Mouse (Mus musculus): ENCODE results near the gene Il1f8. TPM values are rescaled to one million over a fixed set of nuclear protein-coding genes. Genes with fewer than 3 reads are reported as not detected.
"Not testable (repeated sequence)": the region's sequence is repeated elsewhere in the genome, so short reads cannot be mapped to it uniquely, and the experiment has no call there.

Il1f8 gene
- not detected in 2 replicates for polyA plus RNA-seq (2012)

DNA sequence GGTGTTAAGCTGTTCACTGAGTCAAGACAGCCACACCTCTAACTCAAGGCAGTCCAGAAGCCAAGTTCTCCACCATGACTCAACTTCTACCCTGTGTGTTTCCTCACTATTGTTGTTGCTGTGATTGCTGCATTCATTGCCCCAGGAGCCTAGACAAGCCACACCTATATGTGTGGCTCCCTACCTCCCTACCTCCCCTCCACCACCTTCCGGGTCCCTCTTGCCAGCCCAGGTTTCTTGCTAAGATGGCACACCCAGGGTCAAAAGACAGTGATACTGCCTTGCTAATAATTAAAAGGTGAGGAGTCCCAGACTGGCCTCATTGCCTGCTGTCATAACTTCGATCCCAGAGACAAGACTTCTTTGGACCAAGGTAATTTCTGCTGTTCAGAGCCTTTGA lies at the start of gene Il1f8:
Gene Il1f8 (plus strand): TSS at position 301 of the 400 bp plus-strand sequence.
- Histone ChIP-seq H3K4me3 (replicated peaks) (no peak within 1 kb of the TSS), H3K36me3 (ENCODE audit: control insufficient read depth) (no peaks in the 10 kb centered on the region), H3K4me1 (ENCODE audit: control insufficient read depth) (no peaks in the 10 kb centered on the region), H3K27me3 (ENCODE audit: control insufficient read depth) (no peaks in the 10 kb centered on the region), H3K9me3 (ENCODE audit: control insufficient read depth, low read length) (no peaks in the 10 kb centered on the region)
- TF ChIP-seq TAL1 (IDR thresholded peaks at IDR 0.05; ENCODE audit: low read length) (no peak), GATA1 (IDR thresholded peaks at IDR 0.05; ENCODE audit: low read length) (no peak)

DNA sequence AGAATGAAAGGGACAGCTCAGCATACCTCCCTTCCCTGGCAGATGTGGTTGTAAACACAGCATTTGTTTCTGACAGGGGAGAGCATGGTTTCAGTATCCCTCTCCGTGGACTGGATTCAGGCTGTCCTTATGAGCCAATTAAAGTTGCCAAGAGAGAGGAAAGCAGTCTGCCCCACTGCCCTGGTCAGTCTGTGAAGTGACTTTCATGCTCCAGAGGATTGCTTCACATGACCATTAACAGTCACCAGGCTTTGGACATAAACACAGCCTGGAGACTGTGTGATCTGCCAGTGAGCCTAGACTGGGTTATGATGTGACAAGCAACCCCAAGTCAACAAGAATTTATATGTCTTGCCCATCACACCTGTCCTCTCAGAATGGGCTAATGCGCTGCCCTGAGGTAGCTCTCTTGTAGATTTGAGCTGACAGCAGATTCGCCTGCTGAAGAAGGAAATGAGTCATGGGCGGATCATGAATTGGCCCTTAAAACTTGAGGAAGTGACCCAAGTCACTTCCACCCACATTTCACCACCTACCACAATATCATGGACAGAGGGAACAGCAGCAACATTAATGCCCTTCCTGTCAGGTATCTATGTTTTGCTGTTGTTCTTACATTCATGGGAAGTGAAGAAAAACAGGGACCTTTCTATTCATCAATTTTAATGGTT lies 49.2 kb upstream of the Il1f8 start:
- no peak for TF ChIP-seq TAL1 (IDR thresholded peaks at IDR 0.05; ENCODE audit: low read length)
- H3K27me3 ChIP-seq (ENCODE audit: control insufficient read depth) = no peaks in the 10 kb centered on the region
- H3K4me1 ChIP-seq (ENCODE audit: control insufficient read depth) = no peaks in the 10 kb centered on the region
- no peaks in the 10 kb centered on the region for H3K36me3 ChIP-seq (ENCODE audit: control insufficient read depth)
- H3K9me3 ChIP-seq (ENCODE audit: control insufficient read depth, low read length) = no peaks in the 10 kb centered on the region
- no peak overlapping the region for H3K4me3 ChIP-seq (replicated peaks)

DNA sequence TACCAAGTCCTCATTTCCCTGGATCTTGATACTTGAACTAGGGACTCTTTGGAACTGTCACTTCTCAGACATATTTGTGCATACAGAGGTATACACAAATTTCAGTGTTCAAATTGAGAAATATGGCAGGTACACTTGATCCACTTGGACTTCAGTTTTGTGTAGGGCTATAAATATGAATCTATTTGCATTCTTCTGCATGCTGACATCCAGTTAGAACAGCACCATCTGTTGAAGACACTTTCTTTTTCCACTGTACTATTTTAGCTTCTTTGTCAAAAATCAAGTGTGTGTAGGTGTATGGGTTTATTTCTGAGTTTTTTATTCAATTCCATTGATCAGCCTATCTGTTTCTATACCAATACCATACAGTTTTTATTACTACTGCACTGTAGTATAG lies 43.9 kb upstream of the Il1f8 start:
- Histone ChIP-seq H3K36me3 (ENCODE audit: control insufficient read depth) (no peaks in the 10 kb centered on the region), H3K9me3 (ENCODE audit: control insufficient read depth, low read length) (no peaks in the 10 kb centered on the region), H3K4me3 (replicated peaks) (no peak overlapping the region), H3K27me3 (ENCODE audit: control insufficient read depth) (no peaks in the 10 kb centered on the region), H3K4me1 (ENCODE audit: control insufficient read depth) (no peaks in the 10 kb centered on the region)
- TF ChIP-seq GATA1 (IDR thresholded peaks at IDR 0.05; ENCODE audit: low read length) = no peak
- no peak for TF ChIP-seq TAL1 (IDR thresholded peaks at IDR 0.05; ENCODE audit: low read length)

DNA sequence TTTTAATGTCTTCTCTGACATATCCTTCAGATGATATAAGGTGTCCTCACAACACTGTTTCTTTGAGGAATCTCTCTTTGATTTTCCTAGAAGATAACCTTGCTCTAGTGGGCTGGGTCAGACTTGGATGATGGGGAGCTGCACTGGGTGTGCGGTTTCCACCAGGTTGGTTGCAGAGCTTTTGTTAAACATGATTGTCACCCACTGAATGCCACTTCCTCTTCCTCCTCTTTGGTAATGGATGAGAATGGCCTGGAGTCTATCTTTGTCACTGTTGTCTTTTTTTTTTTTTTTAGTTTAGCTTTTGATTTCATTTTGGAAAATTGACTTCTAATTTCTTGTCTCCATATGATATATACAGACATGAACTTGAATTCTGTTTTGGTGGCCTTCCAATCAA lies 18.6 kb upstream of the Il1f8 start:
- no peaks in the 10 kb centered on the region for H3K27me3 ChIP-seq (ENCODE audit: control insufficient read depth)
- no peaks in the 10 kb centered on the region for H3K36me3 ChIP-seq (ENCODE audit: control insufficient read depth)
- no peaks in the 10 kb centered on the region for H3K4me1 ChIP-seq (ENCODE audit: control insufficient read depth)
- TF ChIP-seq GATA1 (IDR thresholded peaks at IDR 0.05; ENCODE audit: low read length) (no peak), TAL1 (IDR thresholded peaks at IDR 0.05; ENCODE audit: low read length) (no peak)
- no peaks in the 10 kb centered on the region for H3K9me3 ChIP-seq (ENCODE audit: control insufficient read depth, low read length)
- H3K4me3 ChIP-seq (replicated peaks) = no peak overlapping the region

DNA sequence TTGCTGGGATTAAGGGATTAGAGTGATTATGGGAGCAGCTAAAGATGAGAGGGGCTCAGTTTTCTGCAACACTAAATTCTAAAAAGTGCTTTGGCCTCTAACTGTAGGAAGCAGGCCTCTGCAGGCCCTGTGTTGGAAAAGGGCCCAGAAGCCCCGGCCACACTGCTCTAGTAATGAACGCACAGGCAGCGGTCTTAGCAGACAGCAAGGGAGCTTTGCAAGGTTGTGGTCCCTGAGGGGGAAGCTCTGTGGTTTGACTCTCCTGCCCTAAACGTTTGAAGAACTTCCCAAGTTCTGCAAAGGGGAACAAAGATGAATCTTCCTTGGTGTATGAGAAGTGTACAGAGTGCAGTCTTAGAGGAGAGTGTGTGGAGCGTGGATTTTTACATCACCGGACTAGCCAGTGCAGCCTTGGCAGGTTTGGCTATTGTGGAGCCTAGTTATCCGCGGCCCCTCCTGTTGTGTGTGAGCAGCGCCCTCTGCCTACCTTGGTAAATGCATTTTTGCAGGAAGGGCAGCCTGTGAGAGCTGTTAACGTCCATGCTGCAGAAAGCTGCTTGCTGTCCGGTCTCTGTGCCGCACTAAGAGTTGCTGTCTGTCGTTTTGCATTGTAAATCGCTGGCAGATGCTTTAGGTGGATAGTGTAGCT lies 28.8 kb downstream of the Il1f8 start:
- H3K27me3 ChIP-seq (ENCODE audit: control insufficient read depth); H3K4me3 ChIP-seq (replicated peaks); H3K36me3 ChIP-seq (ENCODE audit: control insufficient read depth); H3K9me3 ChIP-seq (ENCODE audit: control insufficient read depth, low read length); H3K4me1 ChIP-seq (ENCODE audit: control insufficient read depth): not testable (repeated sequence)

DNA sequence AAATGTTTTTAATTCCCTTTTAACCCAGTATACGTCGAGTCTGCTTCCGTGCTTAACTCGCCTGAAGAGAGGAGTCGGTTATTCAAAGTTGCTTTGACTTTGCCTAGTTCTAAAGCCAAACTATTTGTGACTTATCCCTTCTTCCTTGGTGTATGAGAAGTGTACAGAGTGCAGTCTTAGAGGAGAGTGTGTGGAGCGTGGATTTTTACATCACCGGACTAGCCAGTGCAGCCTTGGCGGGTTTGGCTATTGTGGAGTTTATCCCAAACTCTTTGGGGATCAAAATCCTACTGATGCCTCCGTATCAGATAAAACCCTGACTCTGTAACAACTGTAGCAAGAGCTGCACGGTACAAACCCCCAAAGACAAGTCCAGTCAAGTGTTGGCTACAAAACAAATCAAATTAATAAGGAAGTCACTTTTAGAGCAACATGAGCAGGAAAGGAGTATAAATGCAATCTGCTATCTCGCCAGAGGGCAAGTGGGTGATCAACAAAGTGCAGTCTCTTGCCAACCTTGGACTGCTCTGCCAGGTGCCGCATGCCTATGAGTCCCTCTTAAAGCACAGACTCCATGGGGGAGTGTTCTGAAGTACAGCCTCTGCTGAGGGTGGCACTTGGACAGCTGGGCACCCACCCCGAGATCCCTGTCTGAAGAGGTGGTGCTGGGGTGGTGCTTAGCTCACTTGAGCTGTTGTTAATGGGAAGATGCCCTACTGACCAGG lies 29.6 kb downstream of the Il1f8 start:
- H3K4me1 ChIP-seq (ENCODE audit: control insufficient read depth); H3K36me3 ChIP-seq (ENCODE audit: control insufficient read depth); H3K4me3 ChIP-seq (replicated peaks); H3K27me3 ChIP-seq (ENCODE audit: control insufficient read depth); H3K9me3 ChIP-seq (ENCODE audit: control insufficient read depth, low read length): not testable (repeated sequence)

DNA sequence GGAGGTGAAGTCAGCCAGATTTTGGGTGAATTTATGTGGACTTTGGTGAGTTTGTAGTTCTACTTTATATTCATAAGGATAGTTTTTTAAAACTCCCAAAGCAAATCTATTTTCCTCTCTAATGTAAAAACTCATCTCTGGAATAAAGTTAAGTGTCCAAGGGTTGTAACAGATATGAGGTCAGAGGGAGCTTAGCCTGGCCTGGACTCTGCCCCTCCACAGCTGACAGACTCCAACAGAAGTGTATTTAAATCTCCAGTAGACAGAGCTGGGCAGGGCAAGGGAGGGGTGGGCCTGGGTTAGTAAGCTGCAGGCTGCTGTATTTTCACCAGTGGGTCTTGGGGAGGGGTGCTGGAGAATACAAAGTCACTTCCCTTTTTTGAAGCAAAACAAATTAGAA lies 31.1 kb downstream of the Il1f8 start:
- H3K4me3 ChIP-seq (replicated peaks); H3K27me3 ChIP-seq (ENCODE audit: control insufficient read depth); H3K9me3 ChIP-seq (ENCODE audit: control insufficient read depth, low read length); H3K4me1 ChIP-seq (ENCODE audit: control insufficient read depth); H3K36me3 ChIP-seq (ENCODE audit: control insufficient read depth): not testable (repeated sequence)

DNA sequence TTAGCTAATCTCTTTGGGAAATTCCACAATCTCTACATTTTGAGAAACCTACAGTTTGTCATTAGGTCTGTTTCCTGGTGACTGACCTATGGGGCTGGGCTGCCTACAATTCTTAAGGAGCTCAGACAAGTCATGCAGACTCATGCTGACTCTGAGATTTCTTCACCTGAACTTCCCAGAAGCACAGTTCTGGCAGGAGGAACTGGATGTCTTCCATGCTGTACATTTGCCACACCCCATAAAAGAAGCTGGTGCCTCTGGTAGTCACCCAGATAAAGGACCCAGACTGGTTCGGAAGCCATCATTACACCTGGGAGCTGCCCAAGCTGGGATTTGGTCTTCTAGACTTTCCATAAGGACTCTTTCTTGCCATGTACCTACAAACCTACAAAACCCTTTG lies 33.2 kb downstream of the Il1f8 start, which contains the start of gene Il1f9:
Gene Il1f9 (plus strand): TSS at position 301 of the 400 bp plus-strand sequence.
- H3K4me1 ChIP-seq (ENCODE audit: control insufficient read depth) = no peaks in the 10 kb centered on the region
- no peak within 1 kb of the TSS for H3K4me3 ChIP-seq (replicated peaks)
- no peaks in the 10 kb centered on the region for H3K9me3 ChIP-seq (ENCODE audit: control insufficient read depth, low read length)
- no peak for TF ChIP-seq TAL1 (IDR thresholded peaks at IDR 0.05; ENCODE audit: low read length)
- TF ChIP-seq GATA1 (IDR thresholded peaks at IDR 0.05; ENCODE audit: low read length) = no peak
- no peaks in the 10 kb centered on the region for H3K36me3 ChIP-seq (ENCODE audit: control insufficient read depth)
- H3K27me3 ChIP-seq (ENCODE audit: control insufficient read depth) = no peaks in the 10 kb centered on the region

DNA sequence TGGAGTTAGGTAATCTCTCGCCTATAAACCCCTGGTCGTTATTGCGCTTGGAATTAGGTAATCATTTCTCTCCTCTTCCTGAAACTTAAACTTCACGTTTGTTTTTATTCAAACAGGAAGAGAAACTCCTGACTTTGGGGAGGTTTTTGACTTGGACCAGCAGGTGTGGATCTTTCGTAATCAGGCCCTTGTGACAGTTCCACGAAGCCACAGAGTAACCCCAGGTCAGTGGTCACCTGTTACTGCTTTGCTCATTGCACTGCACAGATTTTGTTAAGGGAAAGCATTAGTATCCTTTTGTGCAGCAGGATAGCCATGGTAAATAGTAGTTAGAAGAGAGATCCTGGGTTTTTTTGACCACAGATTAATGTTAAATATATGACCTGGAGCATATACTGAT lies 34.6 kb downstream of the Il1f8 start:
- Histone ChIP-seq H3K4me1 (ENCODE audit: control insufficient read depth) (no peaks in the 10 kb centered on the region), H3K9me3 (ENCODE audit: control insufficient read depth, low read length) (no peaks in the 10 kb centered on the region), H3K4me3 (replicated peaks) (no peak overlapping the region), H3K36me3 (ENCODE audit: control insufficient read depth) (no peaks in the 10 kb centered on the region), H3K27me3 (ENCODE audit: control insufficient read depth) (no peaks in the 10 kb centered on the region)
- no peak for TF ChIP-seq TAL1 (IDR thresholded peaks at IDR 0.05; ENCODE audit: low read length)
- TF ChIP-seq GATA1 (IDR thresholded peaks at IDR 0.05; ENCODE audit: low read length) = no peak
